Mouse (Mus musculus) bone marrow macrophage, adult 2 months (primary cell): Measurements from ENCODE around the gene Cdh26.

Experiments used
- CTCF ChIP-seq: IDR thresholded peaks from 2 replicates; pipeline ENCODE4 v1.5.1; 2012; ENCODE audit warnings: low read depth, mild to moderate bottlenecking, low read length, moderate library complexity
- POLR2A ChIP-seq: IDR thresholded peaks from 2 replicates; pipeline ENCODE4 v1.6.1; 2012; ENCODE audit warnings: mild to moderate bottlenecking, low read depth, low read length, borderline replicate concordance

GRCm38 (mm10) chr2:178483462-178483861 is 53.1 kb downstream of the Cdh26 start:
- TF ChIP-seq POLR2A = no peak
- TF ChIP-seq CTCF = no peak
